Mouse (Mus musculus) G1E (cell line): ENCODE measurements around the gene Atxn2. TPM values are rescaled to one million over a fixed set of nuclear protein-coding genes. Genes with fewer than 3 reads are reported as not detected.

ENCODE experiments used
- ATAC-seq: 2 replicates; pipeline ENCODE4 v1.8.0; 2016; ENCODE audit warnings: mild to moderate bottlenecking; ENCODE audit not compliant: insufficient number of reproducible peaks, poor library complexity, low FRiP score, severe bottlenecking; ENCODE audit errors: extremely low read depth
- DNase-seq: peaks from one replicate; pipeline ENCODE4 v3.0.0; 2012; ENCODE audit warnings: low spot score
- H3K27me3 ChIP-seq: 2 replicates; pipeline ENCODE4 v1.6.1; 2012; ENCODE audit warnings: mild to moderate bottlenecking, low read length, inconsistent platforms; ENCODE audit not compliant: insufficient read depth
- H3K36me3 ChIP-seq: replicated peaks from 2 replicates; pipeline ENCODE3; 2012; ENCODE audit warnings: mild to moderate bottlenecking, inconsistent platforms
- H3K4me1 ChIP-seq: 2 replicates; pipeline ENCODE4 v1.6.1; 2012; ENCODE audit warnings: low read depth, low read length, inconsistent platforms, mixed read lengths; ENCODE audit not compliant: insufficient read depth
- H3K4me3 ChIP-seq: 2 replicates; pipeline ENCODE4 v1.5.1; 2012; ENCODE audit warnings: low read depth, mild to moderate bottlenecking, inconsistent platforms, low read length, moderate library complexity, mixed read lengths
- H3K9me3 ChIP-seq: replicated peaks from 2 replicates; pipeline ENCODE4 v1.6.1; 2012; ENCODE audit warnings: inconsistent platforms
- CTCF ChIP-seq: IDR thresholded peaks from 2 replicates; pipeline ENCODE4 v1.5.1; 2012; ENCODE audit warnings: low read depth, low read length, inconsistent platforms, mixed read lengths
- GATA1 ChIP-seq: IDR thresholded peaks from 2 replicates; pipeline ENCODE4 v1.6.1; 2012; ENCODE audit warnings: borderline replicate concordance, low read length, inconsistent platforms, mixed read lengths
- GATA2 ChIP-seq: IDR thresholded peaks from 2 replicates; pipeline ENCODE4 v1.6.1; 2012; ENCODE audit warnings: low read depth, low read length, inconsistent platforms, borderline replicate concordance
- POLR2AphosphoS5 ChIP-seq: IDR thresholded peaks from 2 replicates; pipeline ENCODE4 v1.6.1; 2012; ENCODE audit warnings: low read depth, low read length, inconsistent platforms; ENCODE audit not compliant: insufficient replicate concordance
- TAL1 ChIP-seq: conservative IDR thresholded peaks from 2 replicates; pipeline ENCODE4 v1.6.1; 2012; ENCODE audit warnings: low read depth, low read length, inconsistent platforms, mixed read lengths
- polyA plus RNA-seq: library from polyadenylated mRNA; stranded (reverse); fragments of >175 nt; gene quantifications from 2 replicates; pipeline ENCODE4 v1.2.3, GENCODE M21; 2012
- total RNA-seq, 2 experiments: library from RNA; stranded (forward) in 1 of 2; stranded (reverse) in 1 of 2; fragments of 200-1000 nt in 1 of 2; fragments of >200 nt in 1 of 2; fragmentation: Nextera tagmentation in 1 of 2; gene quantifications; 2 replicates each; pipeline ENCODE4 v1.2.3; 2014 to 2017

Atxn2 gene
- total and polyA plus RNA-seq, 3 experiments, result 38.0 to 151 (median 57.5) TPM

GRCm38 (mm10) chr5:121834991-121835747 is 124.0 kb downstream of the Atxn2 start:
- peak overlapping the region; percentile 88 for H3K4me3 ChIP-seq
- DNase-seq (no peak), ATAC-seq (no peak)
- no peaks in the 10 kb centered on the region for H3K9me3 ChIP-seq
- peaks cover 78% of the 10 kb centered on the region for H3K4me1 ChIP-seq
- no peak for TF ChIP-seq GATA2
- no peak for TF ChIP-seq CTCF
- TF ChIP-seq TAL1, result no peak
- no peak for TF ChIP-seq POLR2AphosphoS5
- TF ChIP-seq GATA1, result no peak
- H3K36me3 ChIP-seq, result peaks cover 51% of the 10 kb centered on the region
- H3K27me3 ChIP-seq, result no peaks in the 10 kb centered on the region

GRCm38 (mm10) chr5:121835949-121836691 is 125.0 kb downstream of the Atxn2 start:
- H3K9me3 ChIP-seq, result no peaks in the 10 kb centered on the region
- peak overlapping the region; percentile 88 for H3K4me3 ChIP-seq
- no peak for ATAC-seq
- no peaks in the 10 kb centered on the region for H3K27me3 ChIP-seq
- H3K4me1 ChIP-seq, result peaks cover 70% of the 10 kb centered on the region
- no peak for TF ChIP-seq GATA1
- no peak for TF ChIP-seq POLR2AphosphoS5
- TF ChIP-seq TAL1, result no peak
- TF ChIP-seq CTCF, result no peak
- TF ChIP-seq GATA2, result no peak
- H3K36me3 ChIP-seq, result peaks cover 42% of the 10 kb centered on the region
- peak; percentile 66 for DNase-seq

- Histone ChIP-seq H3K4me1 (peaks cover 67% of the 10 kb centered on the region), H3K27me3 (no peaks in the 10 kb centered on the region), H3K4me3 (peak overlapping the region; percentile 88), H3K9me3 (no peaks in the 10 kb centered on the region), H3K36me3 (peaks cover 35% of the 10 kb centered on the region)
- TF ChIP-seq POLR2AphosphoS5 (no peak), CTCF (no peak), GATA1 (no peak), TAL1 (no peak), GATA2 (no peak)
- peak; percentile 96 for DNase-seq
- ATAC-seq, result peak; percentile 71
Observed at GRCm38 (mm10) chr5:121836692-121837415, 125.7 kb downstream of the Atxn2 start.

GRCm38 (mm10) chr5:121837441-121838340 is 126.6 kb downstream of the Atxn2 start, which contains the start of gene Sh2b3:
TSS of gene Sh2b3 (minus strand) at chr5:121837646.
- H3K4me1 ChIP-seq, result peaks cover 68% of the 10 kb centered on the region
- peaks cover 27% of the 10 kb centered on the region for H3K36me3 ChIP-seq
- no peaks in the 10 kb centered on the region for H3K9me3 ChIP-seq
- TF ChIP-seq CTCF (no peak), TAL1 (no peak), GATA1 (no peak), GATA2 (no peak), POLR2AphosphoS5 (no peak)
- DNase-seq (peak; percentile 82), ATAC-seq (0 out of 2 replicates have a peak, but pooled peaks have one; percentile 15)
- H3K4me3 ChIP-seq, result peak within 1 kb of the TSS; percentile 88
- no peaks in the 10 kb centered on the region for H3K27me3 ChIP-seq

- H3K27me3 ChIP-seq, result peaks cover 5% of the 10 kb centered on the region; the same call in 1 of the 2 replicates
- DNase-seq (peak; percentile 79), ATAC-seq (no peak)
- peak overlapping the region; percentile 88 for H3K4me3 ChIP-seq
- H3K4me1 ChIP-seq, result peaks cover 68% of the 10 kb centered on the region
- no peaks in the 10 kb centered on the region for H3K9me3 ChIP-seq
- H3K36me3 ChIP-seq, result peaks cover 19% of the 10 kb centered on the region
- TF ChIP-seq CTCF, result no peak
- TF ChIP-seq POLR2AphosphoS5, result no peak
- TF ChIP-seq GATA2, result no peak
- TF ChIP-seq TAL1, result no peak
- no peak for TF ChIP-seq GATA1
Observed at GRCm38 (mm10) chr5:121838341-121839127, 127.4 kb downstream of the Atxn2 start.
